Mouse (Mus musculus): ENCODE data around the gene Abhd2. TPM values are rescaled to one million over a fixed set of nuclear protein-coding genes. Genes with fewer than 3 reads are reported as not detected.

The Abhd2 gene
- polyA plus RNA-seq, 1 experiment from 2014 or later, result 5.4 TPM

- Histone ChIP-seq H3K9me3 (no peaks in the 10 kb centered on the region), H3K36me3 (peaks cover 5% of the 10 kb centered on the region; the same call in 1 of the 2 replicates), H3K27me3 (ENCODE audit: insufficient read depth, poor library complexity, severe bottlenecking) (no peaks in the 10 kb centered on the region), H3K27ac (no peak overlapping the region), H3K4me1 (no peaks in the 10 kb centered on the region), H3K4me3 (no peak overlapping the region)
- 69% methylated on average over 12 of the region's 12 CpGs for WGBS
- DNase-seq (ENCODE audit: low spot score), result no peak
These were observed 126.0 kb downstream of the Abhd2 start for GRCm38 (mm10) chr7:79398971-79399370.

GRCm38 (mm10) chr7:79400296-79400695 lies 127.3 kb downstream of the Abhd2 start:
- no peaks in the 10 kb centered on the region for H3K9me3 ChIP-seq
- H3K27ac ChIP-seq, result no peak overlapping the region
- DNase-seq (ENCODE audit: low spot score), result no peak
- no peaks in the 10 kb centered on the region for H3K27me3 ChIP-seq (ENCODE audit: insufficient read depth, poor library complexity, severe bottlenecking)
- 80% methylated on average over 3 of the region's 3 CpGs for WGBS
- H3K4me3 ChIP-seq, result no peak overlapping the region
- H3K36me3 ChIP-seq, result peaks cover 5% of the 10 kb centered on the region; the same call in 1 of the 2 replicates
- no peaks in the 10 kb centered on the region for H3K4me1 ChIP-seq

GRCm38 (mm10) chr7:79414449-79415375 lies 141.7 kb downstream of the Abhd2 start:
- no peak overlapping the region for H3K4me3 ChIP-seq
- H3K27ac ChIP-seq, result no peak overlapping the region
- DNase-seq (ENCODE audit: low spot score), result no peak
- 0 out of 2 replicates have a peak, but pooled peaks cover 7% of the 10 kb centered on the region for H3K36me3 ChIP-seq
- H3K27me3 ChIP-seq (ENCODE audit: insufficient read depth, poor library complexity, severe bottlenecking), result no peaks in the 10 kb centered on the region
- H3K4me1 ChIP-seq, result no peaks in the 10 kb centered on the region
- 88% methylated on average over 18 of the region's 18 CpGs for WGBS
- no peaks in the 10 kb centered on the region for H3K9me3 ChIP-seq

Other genes with a start within 250 kb of the Abhd2 start
- 0.34 and 0.43 TPM in 2 replicates for gene Acan, start 219.7 kb upstream of the Abhd2 start, polyA plus RNA-seq (2016; fragmentation: Nextera tagmentation; extraction: Ambion mirVana)
- 3.5 and 3.7 TPM in 2 replicates for gene Hapln3, start 142.2 kb upstream of the Abhd2 start, polyA plus RNA-seq (2016; fragmentation: Nextera tagmentation; extraction: Ambion mirVana)
- gene Mfge8, start 124.1 kb upstream of the Abhd2 start, polyA plus RNA-seq (2016; fragmentation: Nextera tagmentation; extraction: Ambion mirVana), result 219 and 275 TPM in 2 replicates
- gene Rlbp1, start 113.8 kb downstream of the Abhd2 start, polyA plus RNA-seq (2016; fragmentation: Nextera tagmentation; extraction: Ambion mirVana), result 0.10 and 0.31 TPM in 2 replicates
- 15.8 and 16.1 TPM in 2 replicates for gene Fanci, start 118.7 kb downstream of the Abhd2 start, polyA plus RNA-seq (2016; fragmentation: Nextera tagmentation; extraction: Ambion mirVana)
- 33.2 and 43.3 TPM in 2 replicates for gene Polg, start 193.2 kb downstream of the Abhd2 start, polyA plus RNA-seq (2016; fragmentation: Nextera tagmentation; extraction: Ambion mirVana)

All from heart, embryonic 10.5 days (tissue).